Mouse (Mus musculus) lung, adult 2 months (tissue): ENCODE data around the gene Brinp3.

Source experiments
- CTCF ChIP-seq: fragments of 200-500 bp; IDR thresholded peaks from 2 replicates; pipeline ENCODE4 v1.5.1; 2011; ENCODE audit warnings: mild to moderate bottlenecking, low read length, control low read depth; ENCODE audit not compliant: insufficient read depth
- POLR2A ChIP-seq: fragments of 200-500 bp; IDR thresholded peaks from 2 replicates; pipeline ENCODE4 v1.6.1; 2011; ENCODE audit warnings: low read depth, mild to moderate bottlenecking, control low read depth, low read length, borderline replicate concordance; ENCODE audit errors: extremely low read depth

- TF ChIP-seq POLR2A (no peak), CTCF (no peak)
Measured at GRCm38 (mm10) chr1:146556982-146557381, 62.4 kb downstream of the Brinp3 start.
